Comparison of ENCODE assay signal across 24 mouse cellular contexts in genomic region chr3:50224390-50225114, GRCm38 (mm10).
DNase-seq lines count a peak whose midpoint lies in the region; ATAC-seq and TF ChIP-seq lines count a peak whose summit lies in the region.
"Had no signal": no experiment of that assay in that cellular context is flagged by ENCODE, and none has a peak within 500 bp of the region (broad histone marks: within the 10 kb centered on the region; RNA-seq: fewer than 3 reads in every experiment).

No protein-coding gene starts in this region.

- in situ Hi-C loops in CH12.LX (cut with MboI; ENCODE audit: low pct_ligation_motif_present, low pct_unique_long_range_greater_than_20kb, low sequenced_read_pairs): no loop called here

- dilution Hi-C loops in CH12.LX (cut with MboI; ENCODE audit: extremely low pct_ligation_motif_present, extremely low pct_unique_long_range_greater_than_20kb, low sequenced_read_pairs): no loop called here

- no peak for TF ChIP-seq CTCF in kidney, adult 2 months (conservative IDR thresholded peaks at IDR 0.05; ENCODE audit: insufficient read depth, insufficient read length, low read depth, low read length)
- no peak for TF ChIP-seq CTCF in CH12.LX (conservative IDR thresholded peaks at IDR 0.05 in 1 of 2, IDR thresholded peaks at IDR 0.05 in 1 of 2; ENCODE audit: low read depth in 2 of 2, low read length in 2 of 2)

- TF ChIP-seq EP300 in CH12.LX (IDR thresholded peaks at IDR 0.05; ENCODE audit: low read length): no peak

- no peak overlapping the region for H3K9ac ChIP-seq in kidney, embryonic 15.5 days
- H3K9ac ChIP-seq in CH12.LX (ENCODE audit: insufficient read depth, low read depth): no peak overlapping the region
- no peak overlapping the region for H3K9ac ChIP-seq in hindbrain, embryonic 14.5 days
- H3K9ac ChIP-seq: embryonic facial prominence, embryonic 12.5 days; embryonic facial prominence, embryonic 15.5 days; forebrain, postnatal 0 days; hindbrain, embryonic 12.5 days had no signal

- H3K27ac ChIP-seq in kidney, embryonic 15.5 days: no peak overlapping the region
- no peak overlapping the region for H3K27ac ChIP-seq in kidney, adult 2 months (ENCODE audit: insufficient read depth, low read depth, low read length)
- no peak overlapping the region for H3K27ac ChIP-seq in CH12.LX (ENCODE audit: insufficient read depth, low read depth)
- no peak overlapping the region for H3K27ac ChIP-seq in hindbrain, embryonic 14.5 days
- H3K27ac ChIP-seq: embryonic facial prominence, embryonic 12.5 days; embryonic facial prominence, embryonic 15.5 days; gastrocnemius, adult 2 months; hindbrain, embryonic 12.5 days had no signal

- no peak for TF ChIP-seq RAD21 in CH12.LX (IDR thresholded peaks at IDR 0.05; ENCODE audit: low read depth, low read length)

- WGBS in kidney, embryonic 15.5 days: 51% methylated on average over 2 of the region's 2 CpGs
- WGBS in kidney, adult 2 months: 42% methylated on average over 2 of the region's 2 CpGs
- WGBS in hindbrain, embryonic 14.5 days: 78% methylated on average over 2 of the region's 2 CpGs

- H3K9me3 ChIP-seq in kidney, embryonic 15.5 days (replicated peaks): no peaks in the 10 kb centered on the region
- peaks cover 35% of the 10 kb centered on the region for H3K9me3 ChIP-seq in CH12.LX (replicated peaks; ENCODE audit: low read length)
- no peaks in the 10 kb centered on the region for H3K9me3 ChIP-seq in hindbrain, embryonic 14.5 days (ENCODE audit: control insufficient read depth, low read length)
- H3K9me3 ChIP-seq: embryonic facial prominence, embryonic 12.5 days; embryonic facial prominence, embryonic 15.5 days; hindbrain, embryonic 12.5 days had no signal

- DNase-seq in embryo, embryonic 10.5 days (ENCODE audit: low spot score): peak; percentile 6
- no peak for DNase-seq in embryo, embryonic 10 days (ENCODE audit: low spot score)
- DNase-seq in kidney, adult 2 months: no peak
- no peak for DNase-seq in CH12.LX (ENCODE audit: extremely low read depth)
- peak; percentile 24 for DNase-seq in mesoderm, embryonic 11.5 days (ENCODE audit: low read depth, low spot score)
- no peak for DNase-seq in hindbrain, embryonic 14.5 days (ENCODE audit: low spot score)
- DNase-seq: adrenal gland, adult 8-10 months; adrenal gland, postnatal 25 days; cerebellum, adult 11-12 months; cerebellum, adult 8-10 months; cerebellum, postnatal 10 days; cerebellum, postnatal 36 days; forebrain, postnatal 0 days; gastrocnemius, adult 2 months; gastrocnemius, postnatal 14 days; heart, adult 11 months had no signal

- H3K4me1 ChIP-seq in kidney, embryonic 15.5 days: no peaks in the 10 kb centered on the region
- no peaks in the 10 kb centered on the region for H3K4me1 ChIP-seq in kidney, adult 2 months (ENCODE audit: control insufficient read depth, insufficient read depth, low read length)
- H3K4me1 ChIP-seq in CH12.LX (ENCODE audit: control insufficient read depth in 1 of 2, insufficient read depth in 2 of 2): no peaks in the 10 kb centered on the region
- no peaks in the 10 kb centered on the region for H3K4me1 ChIP-seq in hindbrain, embryonic 14.5 days (replicated peaks; ENCODE audit: control insufficient read depth, insufficient read depth, low read length)
- H3K4me1 ChIP-seq: embryonic facial prominence, embryonic 12.5 days; embryonic facial prominence, embryonic 15.5 days; hindbrain, embryonic 12.5 days had no signal

- H3K36me3 ChIP-seq in kidney, embryonic 15.5 days: no peaks in the 10 kb centered on the region
- H3K36me3 ChIP-seq in kidney, adult 2 months (ENCODE audit: control insufficient read depth, insufficient read depth, low read length): no peaks in the 10 kb centered on the region
- no peaks in the 10 kb centered on the region for H3K36me3 ChIP-seq in CH12.LX (replicated peaks in 1 of 2; ENCODE audit: control insufficient read depth in 1 of 2, insufficient read depth in 1 of 2, low read length in 1 of 2)
- no peaks in the 10 kb centered on the region for H3K36me3 ChIP-seq in hindbrain, embryonic 14.5 days (replicated peaks; ENCODE audit: control insufficient read depth, insufficient read depth)
- H3K36me3 ChIP-seq: embryonic facial prominence, embryonic 12.5 days; embryonic facial prominence, embryonic 15.5 days; hindbrain, embryonic 12.5 days had no signal

- H3K4me3 ChIP-seq in kidney, embryonic 15.5 days (replicated peaks): no peak overlapping the region
- H3K4me3 ChIP-seq in kidney, adult 2 months (ENCODE audit: insufficient read depth, low read depth, low read length): no peak overlapping the region
- H3K4me3 ChIP-seq in CH12.LX (replicated peaks in 1 of 3; ENCODE audit: low read depth in 2 of 3, low read length in 2 of 3, poor library complexity in 1 of 3): no peak overlapping the region
- no peak overlapping the region for H3K4me3 ChIP-seq in hindbrain, embryonic 14.5 days (replicated peaks; ENCODE audit: low read length)
- H3K4me3 ChIP-seq: embryonic facial prominence, embryonic 12.5 days; embryonic facial prominence, embryonic 15.5 days; gastrocnemius, adult 2 months; hindbrain, embryonic 12.5 days had no signal

- H3K27me3 ChIP-seq in kidney, embryonic 15.5 days: no peaks in the 10 kb centered on the region
- H3K27me3 ChIP-seq in kidney, adult 2 months (replicated peaks; ENCODE audit: control insufficient read depth, insufficient read depth, low read length): no peaks in the 10 kb centered on the region
- no peaks in the 10 kb centered on the region for H3K27me3 ChIP-seq in CH12.LX (replicated peaks)
- H3K27me3 ChIP-seq in hindbrain, embryonic 14.5 days (ENCODE audit: control insufficient read depth, insufficient read depth, low read length): no peaks in the 10 kb centered on the region
- H3K27me3 ChIP-seq: embryonic facial prominence, embryonic 12.5 days; embryonic facial prominence, embryonic 15.5 days; hindbrain, embryonic 12.5 days had no signal

- no peak overlapping the region for H3K4me2 ChIP-seq in kidney, embryonic 15.5 days
- H3K4me2 ChIP-seq in CH12.LX (ENCODE audit: insufficient read depth, low read depth, poor library complexity, severe bottlenecking): no peak overlapping the region
- H3K4me2 ChIP-seq in hindbrain, embryonic 14.5 days (replicated peaks): no peak overlapping the region
- H3K4me2 ChIP-seq: embryonic facial prominence, embryonic 12.5 days; embryonic facial prominence, embryonic 15.5 days; heart, embryonic 11.5 days; hindbrain, embryonic 12.5 days had no signal

- ATAC-seq in kidney, embryonic 15.5 days (replicated peaks; ENCODE audit: low FRiP score): 0 out of 2 replicates have a peak, but pooled peaks have one; percentile 46
- no peak for ATAC-seq in hindbrain, embryonic 14.5 days (ENCODE audit: low FRiP score)
- ATAC-seq: activated CD4-positive, CD25-positive, alpha-beta regulatory T cell, adult 4 months; forebrain, embryonic 14.5 days; forebrain, postnatal 0 days; hindbrain, embryonic 16.5 days had no signal

- H3K79me2 ChIP-seq in CH12.LX (replicated peaks; ENCODE audit: control insufficient read depth, extremely low read depth, insufficient read depth, poor library complexity, severe bottlenecking): no peaks in the 10 kb centered on the region

- no peak for TF ChIP-seq POLR2A in kidney, adult 2 months (IDR thresholded peaks at IDR 0.05; ENCODE audit: low read depth, low read length)
- no peak for TF ChIP-seq POLR2A in CH12.LX (IDR thresholded peaks at IDR 0.05; ENCODE audit: low read depth, low read length)

TF ChIP-seq in CH12.LX, 34 proteins besides CTCF, POLR2A, EP300 and RAD21:
- no peak for TF ChIP-seq NRF1 (IDR thresholded peaks at IDR 0.05; ENCODE audit: low read depth, low read length)
- no peak for TF ChIP-seq JUND (conservative IDR thresholded peaks at IDR 0.05; ENCODE audit: low read depth, low read length)
- TF ChIP-seq HCFC1 (IDR thresholded peaks at IDR 0.05; ENCODE audit: low read depth, low read length): no peak
- TF ChIP-seq MAX (IDR thresholded peaks at IDR 0.05; ENCODE audit: low read length): no peak
- TF ChIP-seq MAFK (IDR thresholded peaks at IDR 0.05; ENCODE audit: insufficient replicate concordance, low read length): peak; percentile 59; the same call in 1 of the 2 replicates
TF ChIP-seq in CH12.LX: peak in this region for 1.

Comparison
In these comparisons a context has a peak if more than half of its experiments do, and no peak if none do; other contexts are left out.
1. DNase-seq: peak in embryo, embryonic 10.5 days (single experiment) and mesoderm, embryonic 11.5 days (single experiment); none in embryo, embryonic 10 days (single experiment), kidney, adult 2 months (single experiment), CH12.LX (single experiment) and hindbrain, embryonic 14.5 days (single experiment).